Mouse (Mus musculus) E14TG2a.4 (cell line): ENCODE measurements at regions not wholly inside any gene's neighbourhood (a gene's known extent, or its start where the extent isn't known, plus 50 kb on each side); places are given as distances from the start of the nearest gene placed in this dataset.
A peak's percentile ranks its signal among the peaks of the same experiment; 100 is the strongest.

Source experiments
- H3K27me3 ChIP-seq: 2 replicates; pipeline ENCODE4 v1.6.1; 2014; ENCODE audit warnings: low read length, control low read depth; ENCODE audit not compliant: insufficient read depth
- H3K36me3 ChIP-seq: 2 replicates; pipeline ENCODE4 v1.6.1; 2014; ENCODE audit warnings: low read length, control low read depth; ENCODE audit not compliant: insufficient read depth
- H3K4me1 ChIP-seq: replicated peaks from 2 replicates; pipeline ENCODE4 v1.6.1; 2014; ENCODE audit warnings: low read depth, low read length, control low read depth
- H3K4me3 ChIP-seq: replicated peaks from 2 replicates; pipeline ENCODE4 v1.5.1; 2014; ENCODE audit warnings: mild to moderate bottlenecking, low read length
- H3K9me3 ChIP-seq: 2 replicates; pipeline ENCODE4 v1.6.1; 2014; ENCODE audit warnings: low read length, control low read depth
- CTCF ChIP-seq: conservative IDR thresholded peaks from 2 replicates; pipeline ENCODE4 v1.5.1; 2014; ENCODE audit warnings: low read length
- NANOG ChIP-seq: IDR thresholded peaks from 2 replicates; pipeline ENCODE4 v1.6.1; 2014; ENCODE audit warnings: borderline replicate concordance, low read length, mixed read lengths
- POU5F1 ChIP-seq: IDR thresholded peaks from 2 replicates; pipeline ENCODE4 v1.6.1; 2014; ENCODE audit warnings: low read length, borderline replicate concordance

- Histone ChIP-seq H3K9me3 (no peaks in the 10 kb centered on the region), H3K4me1 (peaks cover 59% of the 10 kb centered on the region), H3K4me3 (no peak overlapping the region), H3K36me3 (peaks cover 12% of the 10 kb centered on the region; the same call in 1 of the 2 replicates), H3K27me3 (0 out of 2 replicates have a peak, but pooled peaks cover 9% of the 10 kb centered on the region)
- no peak for TF ChIP-seq POU5F1
- TF ChIP-seq CTCF, result no peak
- TF ChIP-seq NANOG, result no peak
Measured at GRCm38 (mm10) chr17:88164805-88165204, 99.7 kb upstream of the Fbxo11 start.

GRCm38 (mm10) chr17:88165811-88166210 lies 100.7 kb upstream of the Fbxo11 start:
- TF ChIP-seq POU5F1 (no peak), CTCF (no peak), NANOG (no peak)
- Histone ChIP-seq H3K4me3 (no peak overlapping the region), H3K36me3 (peaks cover 12% of the 10 kb centered on the region; the same call in 1 of the 2 replicates), H3K9me3 (no peaks in the 10 kb centered on the region), H3K4me1 (peaks cover 50% of the 10 kb centered on the region), H3K27me3 (0 out of 2 replicates have a peak, but pooled peaks cover 9% of the 10 kb centered on the region)

- no peaks in the 10 kb centered on the region for H3K36me3 ChIP-seq
- H3K9me3 ChIP-seq, result no peaks in the 10 kb centered on the region
- no peak overlapping the region for H3K4me3 ChIP-seq
- H3K4me1 ChIP-seq, result peaks cover 25% of the 10 kb centered on the region
- no peak for TF ChIP-seq CTCF
- no peak for TF ChIP-seq POU5F1
- H3K27me3 ChIP-seq, result 0 out of 2 replicates have a peak, but pooled peaks cover 9% of the 10 kb centered on the region
Measured at GRCm38 (mm10) chr17:88168262-88169096, 103.4 kb upstream of the Fbxo11 start.

- Histone ChIP-seq H3K4me3 (no peak overlapping the region), H3K27me3 (no peaks in the 10 kb centered on the region), H3K9me3 (no peaks in the 10 kb centered on the region), H3K4me1 (no peaks in the 10 kb centered on the region), H3K36me3 (no peaks in the 10 kb centered on the region)
- TF ChIP-seq CTCF (no peak), POU5F1 (no peak), NANOG (no peak)
Measured at GRCm38 (mm10) chr17:88171606-88172005, 106.5 kb upstream of the Fbxo11 start.

- H3K36me3 ChIP-seq, result no peaks in the 10 kb centered on the region
- H3K4me1 ChIP-seq, result peaks cover 5% of the 10 kb centered on the region; the same call in 1 of the 2 replicates
- no peaks in the 10 kb centered on the region for H3K9me3 ChIP-seq
- TF ChIP-seq CTCF (peak; percentile 57), POU5F1 (no peak), NANOG (no peak)
- no peaks in the 10 kb centered on the region for H3K27me3 ChIP-seq
- no peak overlapping the region for H3K4me3 ChIP-seq
Measured at GRCm38 (mm10) chr17:88173354-88174032, 108.4 kb upstream of the Fbxo11 start.

- Histone ChIP-seq H3K36me3 (no peaks in the 10 kb centered on the region), H3K9me3 (no peaks in the 10 kb centered on the region), H3K27me3 (no peaks in the 10 kb centered on the region), H3K4me1 (peaks cover 5% of the 10 kb centered on the region; the same call in 1 of the 2 replicates), H3K4me3 (no peak overlapping the region)
- TF ChIP-seq NANOG (no peak), POU5F1 (no peak), CTCF (no peak)
Measured at GRCm38 (mm10) chr17:88174242-88174679, 109.2 kb upstream of the Fbxo11 start.

GRCm38 (mm10) chr17:88175951-88176623 lies 111.0 kb upstream of the Fbxo11 start:
- Histone ChIP-seq H3K27me3 (no peaks in the 10 kb centered on the region), H3K9me3 (no peaks in the 10 kb centered on the region), H3K4me3 (no peak overlapping the region), H3K36me3 (no peaks in the 10 kb centered on the region), H3K4me1 (peaks cover 5% of the 10 kb centered on the region; the same call in 1 of the 2 replicates)
- TF ChIP-seq POU5F1, result no peak
- no peak for TF ChIP-seq CTCF
- no peak for TF ChIP-seq NANOG

- Histone ChIP-seq H3K9me3 (peaks cover 13% of the 10 kb centered on the region), H3K36me3 (no peaks in the 10 kb centered on the region), H3K4me3 (no peak overlapping the region), H3K27me3 (no peaks in the 10 kb centered on the region), H3K4me1 (peaks cover 8% of the 10 kb centered on the region)
- TF ChIP-seq CTCF (no peak), POU5F1 (no peak), NANOG (no peak)
Measured at GRCm38 (mm10) chr17:88190735-88191134, 125.6 kb upstream of the Fbxo11 start.
